Mouse (Mus musculus) megakaryocyte, adult 5-6 weeks (primary cell): Measurements from ENCODE around the gene Tsc1. TPM values are rescaled to one million over a fixed set of nuclear protein-coding genes. Genes with fewer than 3 reads are reported as not detected.

Source experiments
- ATAC-seq: 2 replicates; pipeline ENCODE4 v1.8.0; 2016; ENCODE audit warnings: mild to moderate bottlenecking, inconsistent platforms; ENCODE audit not compliant: poor library complexity, severe bottlenecking
- total RNA-seq, 2 experiments: library from RNA; stranded (forward) in 1 of 2; stranded (reverse) in 1 of 2; fragments of 153-499, 151-499 nt in 1 of 2; fragments of 221-1000, 200-1000 nt in 1 of 2; gene quantifications; 2 replicates each; pipeline versions ENCODE4 v1.2.3 to v1.2.4; 2015 to 2017

The Tsc1 gene
- total RNA-seq, 2 experiments from 2014 or later, result 8.9 to 12.9 TPM

DNA sequence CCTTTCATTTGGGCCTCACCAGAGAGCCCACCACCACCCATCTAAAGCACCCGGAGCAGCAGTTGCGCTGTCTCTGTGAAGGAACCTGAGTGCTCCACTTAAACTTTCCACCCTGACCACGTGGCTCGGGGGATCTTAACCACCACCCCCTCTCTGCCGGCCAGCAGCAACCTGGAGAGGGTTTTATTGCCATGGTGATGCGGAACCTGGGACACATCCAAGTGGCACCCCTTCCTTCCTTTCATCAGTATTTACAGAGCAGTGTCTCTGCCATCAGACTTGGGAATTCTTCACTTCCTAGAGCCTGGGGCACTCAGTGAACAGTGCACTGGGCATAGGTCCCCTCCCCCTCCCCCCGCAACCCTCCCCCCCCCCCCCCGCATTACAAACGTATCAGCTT, 82.9 kb downstream of the Tsc1 start:
- ATAC-seq, result no peak

DNA sequence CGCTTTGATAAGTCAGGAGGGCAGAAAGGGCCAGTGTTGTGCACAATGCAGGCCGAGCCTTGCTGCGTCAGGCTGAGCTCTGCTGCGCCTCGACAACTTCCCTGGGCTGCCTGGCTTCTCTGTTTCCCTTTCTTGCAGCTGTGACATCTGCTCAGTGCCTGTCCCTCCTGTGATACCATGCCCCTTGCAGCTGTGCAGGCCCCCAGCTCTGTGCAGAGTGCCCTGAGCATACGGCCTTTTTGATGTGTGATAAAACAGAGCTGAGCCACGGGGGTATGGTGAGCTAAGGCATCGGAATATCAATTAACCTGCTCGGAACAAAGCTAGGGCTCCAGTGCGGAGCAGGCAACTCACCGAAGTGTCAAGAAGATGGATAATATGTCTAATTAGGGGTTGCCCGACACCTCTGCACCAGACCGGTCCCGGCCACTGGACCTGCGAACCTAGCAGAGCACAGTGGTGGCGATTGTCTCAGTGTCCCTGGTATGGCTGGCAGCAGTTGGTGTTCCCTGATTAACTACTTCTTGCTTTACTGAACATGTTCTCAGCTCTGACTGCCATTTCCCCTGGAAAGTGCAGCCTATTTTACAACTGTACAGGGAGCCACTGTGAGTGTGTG, 86.9 kb downstream of the Tsc1 start:
- ATAC-seq, result no peak

GRCm38 (mm10) chr2:28730676-28731075, 89.6 kb downstream of the Tsc1 start:
- ATAC-seq, result no peak

GRCm38 (mm10) chr2:28737112-28737511, 96.1 kb downstream of the Tsc1 start:
- ATAC-seq, result no peak

DNA sequence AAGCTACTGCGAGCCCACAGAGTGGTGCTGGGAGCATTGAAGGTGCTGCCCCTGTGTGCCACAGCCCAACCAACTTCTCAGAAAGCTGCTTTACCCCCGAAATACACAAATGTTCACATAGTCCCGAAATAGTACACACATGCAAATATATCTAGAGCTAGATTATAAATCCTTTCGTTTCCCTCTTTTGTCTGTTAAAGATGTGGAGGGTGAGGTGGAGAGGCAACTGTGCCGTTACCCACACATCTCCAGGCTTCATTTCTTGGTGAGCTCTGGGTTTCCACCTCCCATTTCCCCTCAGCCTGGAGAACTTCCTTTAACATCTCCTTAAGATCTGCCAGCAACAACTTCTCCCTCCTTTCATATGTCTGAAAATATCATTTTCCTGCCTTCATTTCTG, 99.1 kb downstream of the Tsc1 start:
- ATAC-seq, result no peak

Other genes with a start within 250 kb of the Tsc1 start
- gene Ppp1r26, start 194.4 kb upstream of the Tsc1 start, total RNA-seq (2015), result 0.21 and 0.29 TPM in 2 replicates
- 0.37 and 0.40 TPM in 2 replicates for gene Ppp1r26, start 194.4 kb upstream of the Tsc1 start, total RNA-seq (2017)
- gene 1700007K13Rik, start 174.9 kb upstream of the Tsc1 start, total RNA-seq (2015), result not detected in 2 replicates
- gene 1700007K13Rik, start 174.9 kb upstream of the Tsc1 start, total RNA-seq (2017), result not detected in 2 replicates
- 29.0 and 29.3 TPM in 2 replicates for gene Mrps2, start 173.2 kb upstream of the Tsc1 start, total RNA-seq (2015)
- 15.7 and 16.7 TPM in 2 replicates for gene Mrps2, start 173.2 kb upstream of the Tsc1 start, total RNA-seq (2017)
- not detected in 2 replicates for gene Gbgt1, start 144.3 kb upstream of the Tsc1 start, total RNA-seq (2015)
- 0.48 TPM in 1 of 2 replicates, not detected in the other for gene Gbgt1, start 144.3 kb upstream of the Tsc1 start, total RNA-seq (2017)
- gene Gm10134, start 135.1 kb upstream of the Tsc1 start, total RNA-seq (2015), result not detected in 2 replicates
- not detected in 2 replicates for gene Gm10134, start 135.1 kb upstream of the Tsc1 start, total RNA-seq (2017)
- 1.4 and 2.3 TPM in 2 replicates for gene Ralgds, start 128.1 kb upstream of the Tsc1 start, total RNA-seq (2015)
- 1.8 and 2.1 TPM in 2 replicates for gene Ralgds, start 128.1 kb upstream of the Tsc1 start, total RNA-seq (2017)
- not detected in 2 replicates for gene Cel, start 77.8 kb upstream of the Tsc1 start, total RNA-seq (2015)
- not detected in 2 replicates for gene Cel, start 77.8 kb upstream of the Tsc1 start, total RNA-seq (2017)
- 12.2 and 15.2 TPM in 2 replicates for gene Gtf3c5, start 57.5 kb upstream of the Tsc1 start, total RNA-seq (2015)
- gene Gtf3c5, start 57.5 kb upstream of the Tsc1 start, total RNA-seq (2017), result 10.3 and 13.7 TPM in 2 replicates
- gene Gfi1b, start 19.2 kb upstream of the Tsc1 start, total RNA-seq (2015), result 2.9 and 7.4 TPM in 2 replicates
- 6.1 and 7.8 TPM in 2 replicates for gene Gfi1b, start 19.2 kb upstream of the Tsc1 start, total RNA-seq (2017)
- gene Spaca9, start 58.5 kb downstream of the Tsc1 start, total RNA-seq (2015), result 19.2 and 23.6 TPM in 2 replicates
- gene Spaca9, start 58.5 kb downstream of the Tsc1 start, total RNA-seq (2017), result 23.2 and 28.0 TPM in 2 replicates
- gene Ak8, start 58.9 kb downstream of the Tsc1 start, total RNA-seq (2015), result 17.0 and 18.0 TPM in 2 replicates
- gene Ak8, start 58.9 kb downstream of the Tsc1 start, total RNA-seq (2017), result 5.9 and 6.4 TPM in 2 replicates
- 6.1 and 7.1 TPM in 2 replicates for gene Gtf3c4, start 199.1 kb downstream of the Tsc1 start, total RNA-seq (2015)
- gene Gtf3c4, start 199.1 kb downstream of the Tsc1 start, total RNA-seq (2017), result 8.4 and 9.3 TPM in 2 replicates
- gene Ddx31, start 199.2 kb downstream of the Tsc1 start, total RNA-seq (2015), result 6.0 and 9.6 TPM in 2 replicates
- gene Ddx31, start 199.2 kb downstream of the Tsc1 start, total RNA-seq (2017), result 9.4 and 9.9 TPM in 2 replicates